Mouse (Mus musculus) megakaryocyte, embryonic 14.5 days (primary cell): ENCODE results near the gene Tmem218. TPM values are rescaled to one million over a fixed set of nuclear protein-coding genes. Genes with fewer than 3 reads are reported as not detected.
A peak's percentile ranks its signal among the peaks of the same experiment; 100 is the strongest.

ENCODE experiments used
- H3K27me3 ChIP-seq: replicated peaks from 2 replicates; pipeline ENCODE3; 2012; ENCODE audit warnings: inconsistent platforms
- H3K36me3 ChIP-seq: replicated peaks from 2 replicates; pipeline ENCODE3; 2012; ENCODE audit warnings: low read length, inconsistent platforms, mixed read lengths
- H3K4me1 ChIP-seq: 2 replicates; pipeline ENCODE4 v1.6.1; 2012; ENCODE audit warnings: inconsistent platforms
- H3K4me3 ChIP-seq: replicated peaks from 2 replicates; pipeline ENCODE3; 2012; ENCODE audit warnings: moderate library complexity, mild to moderate bottlenecking, inconsistent platforms
- H3K9me3 ChIP-seq: 2 replicates; pipeline ENCODE4 v1.6.1; 2012; ENCODE audit warnings: inconsistent platforms
- FLI1 ChIP-seq: IDR thresholded peaks from 2 replicates; pipeline ENCODE4 v1.6.1; 2012; ENCODE audit warnings: low read length, inconsistent platforms, mixed read lengths
- GATA1 ChIP-seq: IDR thresholded peaks from 3 replicates; pipeline ENCODE4 v1.6.1; 2012; ENCODE audit warnings: mixed read lengths, low read length, inconsistent platforms, borderline replicate concordance
- polyA plus RNA-seq: library from polyadenylated mRNA; stranded (reverse); fragments of >175 nt; gene quantifications from 2 replicates; pipeline ENCODE4 v1.2.3, GENCODE M21; 2012; ENCODE audit warnings: low replicate concordance; ENCODE audit not compliant: insufficient read depth

Tmem218 gene
- polyA plus RNA-seq, 1 experiment: 0.45 TPM

- Histone ChIP-seq H3K27me3 (peaks cover 21% of the 10 kb centered on the region), H3K36me3 (no peaks in the 10 kb centered on the region), H3K9me3 (no peaks in the 10 kb centered on the region), H3K4me3 (no peak overlapping the region), H3K4me1 (peaks cover 46% of the 10 kb centered on the region)
- TF ChIP-seq FLI1: no peak
- TF ChIP-seq GATA1: no peak
These were observed 42.0 kb downstream of the Tmem218 start for GRCm38 (mm10) chr9:37249976-37250375.

GRCm38 (mm10) chr9:37250631-37251030 lies 42.6 kb downstream of the Tmem218 start:
- peaks cover 25% of the 10 kb centered on the region for H3K27me3 ChIP-seq
- no peaks in the 10 kb centered on the region for H3K36me3 ChIP-seq
- H3K4me1 ChIP-seq: peaks cover 48% of the 10 kb centered on the region
- H3K4me3 ChIP-seq: no peak overlapping the region
- no peak for TF ChIP-seq GATA1
- no peak for TF ChIP-seq FLI1
- no peaks in the 10 kb centered on the region for H3K9me3 ChIP-seq

GRCm38 (mm10) chr9:37254531-37255110 lies 46.6 kb downstream of the Tmem218 start:
- peaks cover 50% of the 10 kb centered on the region for H3K27me3 ChIP-seq
- H3K36me3 ChIP-seq: no peaks in the 10 kb centered on the region
- peak overlapping the region; percentile 90 for H3K4me3 ChIP-seq
- no peaks in the 10 kb centered on the region for H3K9me3 ChIP-seq
- peaks cover 34% of the 10 kb centered on the region for H3K4me1 ChIP-seq
- no peak for TF ChIP-seq FLI1
- no peak for TF ChIP-seq GATA1

GRCm38 (mm10) chr9:37255149-37255888 lies 47.3 kb downstream of the Tmem218 start, which contains the start of gene Slc37a2:
Slc37a2 (minus strand) TSS chr9:37255738.
- Histone ChIP-seq H3K27me3 (peaks cover 53% of the 10 kb centered on the region), H3K4me1 (peaks cover 34% of the 10 kb centered on the region), H3K4me3 (peak within 1 kb of the TSS; percentile 90), H3K36me3 (no peaks in the 10 kb centered on the region), H3K9me3 (no peaks in the 10 kb centered on the region)
- TF ChIP-seq FLI1 (no peak), GATA1 (no peak)

- Histone ChIP-seq H3K4me1 (peaks cover 30% of the 10 kb centered on the region), H3K27me3 (peaks cover 49% of the 10 kb centered on the region), H3K36me3 (no peaks in the 10 kb centered on the region), H3K9me3 (no peaks in the 10 kb centered on the region), H3K4me3 (peak overlapping the region; percentile 90)
- TF ChIP-seq GATA1 (no peak), FLI1 (no peak)
These were observed 47.8 kb downstream of the Tmem218 start for GRCm38 (mm10) chr9:37255889-37256225.

- no peak for TF ChIP-seq GATA1
- TF ChIP-seq FLI1: no peak
- no peaks in the 10 kb centered on the region for H3K36me3 ChIP-seq
- peaks cover 1% of the 10 kb centered on the region for H3K27me3 ChIP-seq
- no peak overlapping the region for H3K4me3 ChIP-seq
- peaks cover 29% of the 10 kb centered on the region for H3K4me1 ChIP-seq
- no peaks in the 10 kb centered on the region for H3K9me3 ChIP-seq
These were observed 58.6 kb downstream of the Tmem218 start for GRCm38 (mm10) chr9:37266622-37267021.

Other genes starting within 250 kb of the Tmem218 start
- gene Pknox2, start 60.8 kb upstream of the Tmem218 start, polyA plus RNA-seq: 0.06 TPM in 1 of 2 replicates, not detected in the other
- gene Slc37a2, start 47.5 kb downstream of the Tmem218 start, polyA plus RNA-seq: 1.2 TPM in 1 of 2 replicates, not detected in the other
- gene Ccdc15, start 140.2 kb downstream of the Tmem218 start, polyA plus RNA-seq: 2.8 TPM in 1 of 2 replicates, not detected in the other
- not detected in 2 replicates for gene Hepacam, start 159.1 kb downstream of the Tmem218 start, polyA plus RNA-seq
- not detected in 2 replicates for gene Robo4, start 193.7 kb downstream of the Tmem218 start, polyA plus RNA-seq
- 433 and 1,147 TPM in 2 replicates for gene Robo3, start 225.0 kb downstream of the Tmem218 start, polyA plus RNA-seq